Mouse (Mus musculus) heart, adult 9 months (tissue): Measurements from ENCODE around the gene Hmgcl.
"Not testable (repeated sequence)": the region's sequence is repeated elsewhere in the genome, so short reads cannot be mapped to it uniquely, and the experiment has no call there.

Experiments used
- DNase-seq, 2 experiments: peaks; one replicate each; pipeline ENCODE4 v3.0.0; 2022; ENCODE audit warnings: low spot score in 2 of 2

The Hmgcl gene

GRCm38 (mm10) chr4:135926861-135927260 is 19.4 kb upstream of the Hmgcl start:
- DNase-seq: no peak

GRCm38 (mm10) chr4:135928376-135928775 is 17.9 kb upstream of the Hmgcl start:
- no peak for DNase-seq

GRCm38 (mm10) chr4:135929405-135929804 is 16.8 kb upstream of the Hmgcl start:
- DNase-seq: no peak

DNA sequence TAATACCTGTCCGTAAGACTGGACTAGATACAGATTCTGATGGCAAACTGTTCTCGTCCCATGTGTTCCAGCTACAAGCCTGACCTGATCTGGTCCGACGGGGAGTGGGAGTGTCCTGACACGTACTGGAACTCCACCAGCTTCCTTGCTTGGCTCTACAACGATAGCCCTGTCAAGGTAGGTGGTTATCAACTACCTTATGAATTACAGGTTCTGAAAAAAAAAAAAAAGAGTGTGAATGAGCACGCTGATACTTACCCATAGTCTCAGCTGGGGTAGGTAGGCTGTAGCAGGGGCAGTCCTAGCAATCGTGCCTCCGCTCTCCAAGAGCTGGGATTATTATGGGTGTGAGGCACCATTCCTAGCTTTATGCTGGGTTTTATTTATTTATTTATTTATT is 16.4 kb upstream of the Hmgcl start:
- DNase-seq: no peak

DNA sequence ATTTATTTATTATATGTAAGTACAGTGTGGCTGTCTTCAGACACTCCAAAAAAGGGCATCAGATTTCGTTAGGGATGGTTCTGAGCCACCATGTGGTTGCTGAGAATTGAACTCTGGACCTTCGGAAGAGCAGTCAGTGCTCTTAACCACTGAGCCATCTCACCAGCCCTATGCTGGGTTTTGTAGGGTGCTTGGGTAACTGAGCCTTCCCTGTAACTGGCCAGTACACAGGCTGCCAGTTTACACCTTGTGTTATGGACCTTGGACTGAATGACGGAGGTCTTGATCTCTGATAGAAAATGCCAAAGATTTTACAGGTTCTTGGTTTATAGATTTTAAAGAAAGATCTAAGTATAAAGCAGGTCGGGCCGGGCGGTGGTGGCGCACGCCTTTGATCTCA is 16.0 kb upstream of the Hmgcl start:
- DNase-seq: no peak

DNA sequence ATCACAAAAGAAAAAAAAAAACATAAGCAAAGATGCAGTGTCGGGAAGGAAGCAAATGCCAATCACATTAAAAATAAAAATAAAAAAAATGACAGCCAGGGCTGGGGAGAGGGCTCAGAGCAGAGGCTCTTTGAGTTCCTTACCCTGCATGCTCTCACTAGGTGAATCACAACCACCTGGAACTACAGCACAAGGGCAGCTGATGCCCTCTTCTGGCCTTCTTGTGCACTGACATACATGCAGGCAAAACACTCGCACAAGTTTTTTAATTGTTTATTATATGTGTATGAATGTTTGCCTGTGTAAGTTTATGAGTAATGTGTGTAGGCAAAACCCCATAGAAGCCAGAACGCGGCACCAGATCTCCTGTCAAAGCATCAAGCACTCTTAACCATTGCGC is 14.4 kb upstream of the Hmgcl start:
- no peak for DNase-seq

GRCm38 (mm10) chr4:135934708-135935500 is 11.3 kb upstream of the Hmgcl start:
- no peak for DNase-seq

- peak; percentile 49 to 58 for DNase-seq
Measured at GRCm38 (mm10) chr4:135935502-135935901, 10.7 kb upstream of the Hmgcl start.

DNA sequence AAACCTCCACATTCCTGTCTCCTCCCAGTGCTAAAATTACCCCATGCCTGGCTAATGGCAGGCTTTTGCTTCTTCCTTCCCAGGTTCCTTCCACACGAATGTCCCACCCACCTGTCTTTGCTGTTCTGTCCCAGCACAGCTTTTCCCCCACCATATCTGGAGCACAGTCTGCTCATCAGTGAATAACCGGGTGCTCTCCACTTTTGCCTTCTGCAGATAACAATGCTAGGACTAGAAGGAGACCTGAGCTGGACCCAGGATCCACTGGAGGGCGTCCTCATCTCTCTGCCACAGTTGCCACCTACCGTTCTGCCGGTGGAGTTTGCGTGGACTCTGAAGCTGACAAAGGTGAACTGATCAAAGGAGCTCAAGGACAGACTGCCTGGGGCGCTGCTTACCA is 7.4 kb upstream of the Hmgcl start:
- no peak for DNase-seq

GRCm38 (mm10) chr4:135941026-135941425 is 5.2 kb upstream of the Hmgcl start:
- not testable (repeated sequence) for DNase-seq

DNA sequence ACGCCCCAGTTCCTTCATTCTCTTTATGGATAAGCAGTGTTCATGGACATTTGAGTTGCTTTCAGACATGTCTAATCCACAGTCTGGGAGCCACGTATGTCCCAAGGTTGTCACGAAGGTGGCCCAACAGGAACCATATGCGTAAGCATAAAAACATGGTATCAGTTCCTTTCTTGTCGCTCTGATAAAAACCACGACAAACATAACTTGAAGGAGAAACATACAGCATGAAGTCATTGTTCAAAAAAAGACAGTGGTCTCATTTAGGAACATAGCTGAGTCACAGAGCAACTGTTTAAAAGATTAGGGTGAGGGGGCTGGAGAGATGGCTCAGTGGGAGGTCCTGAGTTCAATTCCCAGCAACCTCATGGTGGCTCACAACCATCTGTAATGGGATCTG is 4.1 kb upstream of the Hmgcl start:
- no peak for DNase-seq

GRCm38 (mm10) chr4:135943389-135943788 is 2.9 kb upstream of the Hmgcl start:
- DNase-seq: peak; percentile 57 to 67

DNA sequence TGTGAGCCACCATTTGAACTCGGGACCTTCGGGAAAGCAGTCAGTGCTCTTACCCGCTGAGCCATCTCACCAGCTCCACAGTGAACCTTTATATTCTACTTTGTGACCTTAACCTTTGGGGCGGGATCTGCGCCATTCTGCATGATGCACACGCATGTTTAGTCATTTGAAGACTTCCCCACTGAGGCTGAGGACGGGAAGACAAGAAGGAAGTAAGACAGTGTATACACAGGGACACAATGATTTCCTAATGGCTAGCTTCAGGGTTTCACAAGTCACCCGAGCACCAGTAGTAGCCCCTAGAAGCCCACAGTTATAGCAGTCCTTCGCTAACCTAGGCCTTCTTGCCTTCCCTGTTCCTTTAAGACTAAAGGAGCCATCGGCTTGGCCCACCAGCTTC is 542 bp upstream of the Hmgcl start:
- no peak for DNase-seq

DNA sequence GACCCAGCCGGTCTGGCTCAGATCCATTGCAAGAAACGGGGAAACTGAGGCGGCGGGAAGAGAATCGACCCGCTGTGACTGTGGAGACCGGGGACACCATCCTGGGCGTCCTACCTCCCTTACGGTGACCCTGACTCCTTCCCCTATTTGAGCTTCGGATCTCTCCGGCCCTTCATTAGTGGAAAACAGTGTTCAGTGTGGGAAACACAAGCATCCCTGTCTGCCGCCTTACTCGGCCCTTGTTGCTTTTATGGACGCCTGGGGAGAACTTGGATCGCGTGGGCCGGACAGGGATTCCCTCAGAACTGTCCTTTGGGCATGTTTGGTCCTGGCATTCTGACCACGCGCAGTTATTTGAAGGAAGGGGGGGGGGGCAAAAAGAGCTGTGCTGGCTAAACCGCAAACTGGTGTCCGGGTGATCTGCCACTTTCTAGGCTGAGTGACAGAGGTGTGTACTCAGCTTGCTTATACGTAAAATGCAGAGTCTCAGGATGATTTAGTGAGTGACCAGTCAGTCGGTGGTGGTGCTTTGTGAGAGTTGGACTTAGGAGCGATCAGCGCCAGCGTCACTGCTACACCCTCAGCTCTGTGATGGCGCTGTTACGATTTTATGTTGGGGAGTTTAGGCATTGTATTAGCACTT is 532 bp downstream of the Hmgcl start:
- no peak for DNase-seq

GRCm38 (mm10) chr4:135948142-135948541 is 1.9 kb downstream of the Hmgcl start:
- DNase-seq: no peak

DNA sequence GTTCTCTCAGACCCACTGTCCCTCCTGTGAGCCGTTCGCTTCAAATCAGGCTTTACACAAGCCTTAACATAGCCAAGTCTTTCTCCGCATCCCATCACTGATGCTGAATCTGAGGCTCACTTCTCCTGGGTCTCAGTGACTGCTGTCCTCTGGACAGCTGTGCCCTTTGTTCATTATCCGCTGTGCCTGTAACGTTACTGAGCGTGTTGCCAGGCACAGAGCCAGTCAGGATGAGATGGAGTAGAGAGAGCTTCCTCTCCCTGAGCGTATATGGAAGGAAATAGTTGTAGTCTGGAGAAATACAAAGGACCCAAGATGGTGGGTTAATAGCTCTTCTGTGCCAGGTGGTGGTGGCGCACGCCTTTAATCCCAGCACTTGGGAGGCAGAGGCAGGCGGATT is 3.2 kb downstream of the Hmgcl start:
- no peak for DNase-seq

- no peak for DNase-seq
Measured at GRCm38 (mm10) chr4:135949911-135950310, 3.7 kb downstream of the Hmgcl start.

DNA sequence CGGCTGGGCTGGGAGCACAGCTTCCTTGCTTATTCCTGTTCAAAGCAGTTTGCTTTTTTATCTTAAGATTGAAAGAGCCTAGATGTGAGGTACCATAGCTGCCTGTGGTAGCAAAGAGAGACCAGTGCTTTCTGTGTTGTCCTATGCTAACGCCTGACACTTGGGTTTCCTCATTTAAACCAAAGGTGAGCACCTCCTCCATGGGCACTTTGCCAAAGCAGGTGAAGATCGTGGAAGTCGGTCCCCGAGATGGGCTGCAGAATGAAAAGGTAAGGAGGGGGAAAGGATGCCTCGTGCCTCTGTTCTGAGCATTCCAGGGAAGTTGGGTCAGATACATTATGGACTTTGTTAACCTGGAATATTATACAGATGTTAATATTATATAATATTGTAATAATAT is 4.1 kb downstream of the Hmgcl start:
- no peak for DNase-seq

DNA sequence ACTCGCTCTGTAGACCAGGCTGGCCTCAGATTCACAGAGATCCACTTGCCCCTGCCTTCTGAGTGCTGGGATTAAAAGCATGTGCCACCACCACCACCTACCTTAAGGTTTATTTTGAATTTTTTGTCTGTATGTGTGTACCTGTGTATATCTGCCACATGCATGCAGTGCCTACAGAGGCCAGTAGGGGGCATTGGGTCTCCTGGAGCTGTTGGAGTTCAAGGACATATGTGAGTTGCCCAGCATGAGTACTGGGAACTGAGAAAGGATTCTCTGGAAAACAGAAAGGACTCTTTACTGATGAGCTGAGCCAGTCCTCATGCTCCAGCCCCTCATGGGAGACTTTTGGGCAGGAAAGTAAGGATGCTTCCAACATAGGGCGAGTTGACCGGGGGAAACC is 5.3 kb downstream of the Hmgcl start:
- no peak for DNase-seq

DNA sequence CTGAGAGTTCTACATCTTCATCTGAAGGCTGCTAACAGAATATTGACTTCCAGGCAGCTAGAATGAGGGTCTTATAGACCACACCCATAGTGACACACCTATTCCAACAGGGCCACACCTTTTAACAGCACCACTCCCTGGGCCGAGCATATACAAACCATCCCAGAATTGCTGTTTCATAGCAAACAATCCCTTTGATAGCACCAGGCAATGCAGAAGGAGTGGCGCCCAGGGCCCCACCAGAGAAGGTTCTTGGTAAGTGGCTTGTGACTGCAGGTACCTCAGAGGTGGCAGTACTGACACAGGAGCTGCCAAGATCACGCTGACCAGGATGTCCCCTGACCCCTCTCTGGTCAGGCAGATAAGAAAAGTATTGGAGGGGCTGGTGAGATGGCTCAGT is 6.9 kb downstream of the Hmgcl start:
- no peak for DNase-seq

DNA sequence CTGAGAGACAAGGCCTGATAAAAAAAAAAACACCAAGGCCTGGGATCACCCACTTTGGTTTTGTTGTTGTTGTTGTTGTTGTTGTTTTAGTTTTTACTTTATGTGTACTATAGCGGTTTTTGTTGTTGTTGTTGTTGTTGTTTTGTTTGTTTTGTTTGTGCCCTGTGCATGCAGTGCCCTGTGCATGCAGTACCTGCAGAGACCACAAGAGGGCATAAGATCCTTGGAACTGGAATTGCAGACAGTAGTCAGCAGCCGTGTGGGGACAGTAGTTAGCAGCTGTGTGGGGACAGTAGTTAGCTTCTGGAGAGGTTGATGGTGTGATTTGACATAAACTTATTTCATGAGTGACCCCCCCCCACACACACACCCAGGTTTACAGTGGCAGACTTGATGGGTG is 8.0 kb downstream of the Hmgcl start:
- DNase-seq: peak in 1 of 2 experiments; percentile 61

DNA sequence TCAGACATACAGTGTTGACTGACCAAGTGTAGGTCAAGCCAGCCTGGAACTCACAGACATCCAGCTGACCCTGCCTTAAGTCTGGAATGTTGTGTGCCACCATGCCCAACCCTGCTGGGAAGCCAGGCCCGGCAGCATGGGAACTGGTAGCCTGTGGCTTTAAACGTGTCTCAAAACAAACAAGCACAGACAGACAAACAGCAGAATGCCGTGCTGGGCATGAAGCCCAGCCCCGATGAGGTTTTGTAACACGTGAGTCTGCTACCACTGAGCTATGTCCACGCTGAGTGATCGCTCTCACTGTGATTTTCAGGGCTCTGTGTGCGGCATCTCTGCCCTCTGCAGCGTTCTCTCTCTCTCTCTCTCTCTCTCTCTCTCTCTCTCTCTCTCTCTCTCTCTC is 9.6 kb downstream of the Hmgcl start:
- no peak for DNase-seq

GRCm38 (mm10) chr4:135958354-135958753 is 12.1 kb downstream of the Hmgcl start:
- no peak for DNase-seq

GRCm38 (mm10) chr4:135960717-135961116 is 14.5 kb downstream of the Hmgcl start:
- peak in 1 of 2 experiments; percentile 68 for DNase-seq
